Mouse (Mus musculus) large intestine, adult 2 months (tissue): ENCODE measurements at regions not wholly inside any gene's neighbourhood (a gene's known extent, or its start where the extent isn't known, plus 50 kb on each side); places are given as distances from the start of the nearest gene placed in this dataset.

ENCODE experiments used
- DNase-seq: peaks from one replicate; pipeline ENCODE4 v3.0.0-alpha.2; 2012; ENCODE audit warnings: low read depth, low spot score
- WGBS: fragments of 180-500 bp; shearing (Covaris S2); methylation state at CpG from one replicate; pipeline ENCODE4 v1.1.7; 2018; 5-methylcytosine and 5-hydroxymethylcytosine counted together

DNA sequence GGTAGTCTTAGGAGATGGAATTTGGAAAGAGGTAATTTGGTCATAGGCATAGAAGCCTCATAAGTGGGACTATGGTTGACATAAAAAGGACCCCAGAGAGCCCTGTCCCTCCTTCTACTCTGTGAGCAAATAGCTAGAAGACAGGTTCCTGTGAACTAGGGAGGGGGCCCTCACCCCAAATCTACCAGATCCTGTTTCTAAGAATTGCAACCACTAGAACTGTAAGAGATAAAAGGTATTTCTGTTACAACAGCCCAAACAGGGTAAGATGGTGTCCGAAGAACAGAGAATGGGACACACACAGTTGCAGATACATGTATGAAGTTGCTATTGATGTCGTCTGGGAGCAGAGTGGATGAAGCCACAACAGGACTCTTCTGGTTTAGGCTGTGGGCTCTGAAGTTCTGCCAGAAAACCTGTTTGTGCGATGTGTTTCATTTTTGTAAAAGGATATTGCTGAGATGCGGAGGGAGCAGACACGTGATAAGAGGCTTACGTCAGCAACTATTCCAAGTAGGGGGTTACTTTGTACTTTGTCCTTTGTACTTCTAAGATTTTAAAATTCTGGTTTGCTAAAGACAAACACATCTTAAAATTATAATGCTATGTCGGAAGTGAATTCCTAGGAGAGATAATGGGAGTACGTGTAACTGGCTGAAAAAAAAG is 164.0 kb downstream of the Usp46 start:
- no peak for DNase-seq
- WGBS, result 83% methylated on average over 8 of the region's 8 CpGs

DNA sequence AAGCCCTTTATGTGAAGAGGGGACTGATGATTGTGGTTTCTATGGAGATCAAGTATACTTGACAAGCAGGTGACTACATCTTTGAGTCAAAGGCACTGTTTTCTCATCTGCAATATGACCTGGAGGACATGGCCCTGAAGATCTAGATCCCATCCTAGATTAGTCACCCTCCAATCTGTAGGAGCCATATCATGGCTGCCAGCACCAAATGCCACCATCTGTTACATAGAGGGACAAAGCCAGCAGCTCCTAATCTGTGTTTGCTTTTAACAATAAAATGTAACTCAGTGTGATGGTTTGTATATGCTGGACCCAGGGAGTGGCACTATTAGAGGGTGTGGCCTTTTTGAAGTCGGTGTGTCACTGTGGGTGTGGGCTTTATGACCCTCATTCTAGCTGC is 156.1 kb downstream of the Usp46 start:
- DNase-seq, result no peak
- 17% methylated on average over 1 of the region's 1 CpGs for WGBS

DNA sequence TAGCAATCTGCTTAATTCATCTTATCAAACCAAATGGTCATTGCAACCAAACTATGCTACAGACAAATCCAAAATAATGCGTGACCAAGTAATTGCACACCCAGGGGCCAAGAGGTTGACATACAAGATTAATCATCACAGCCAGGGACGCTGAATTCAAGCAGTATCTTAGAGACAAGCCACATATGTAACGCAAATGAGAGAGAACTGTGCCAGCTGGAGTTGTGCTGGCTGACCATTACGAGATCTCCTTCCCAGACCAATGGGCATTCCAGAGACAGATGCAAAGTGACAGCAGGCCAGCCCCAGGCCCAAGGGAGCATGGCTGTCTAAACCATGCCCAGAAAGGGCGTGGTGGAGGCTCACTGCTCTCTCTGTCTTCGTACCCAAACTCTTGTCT is 155.1 kb downstream of the Usp46 start:
- DNase-seq, result no peak
- 81% methylated on average over 6 of the region's 6 CpGs for WGBS

DNA sequence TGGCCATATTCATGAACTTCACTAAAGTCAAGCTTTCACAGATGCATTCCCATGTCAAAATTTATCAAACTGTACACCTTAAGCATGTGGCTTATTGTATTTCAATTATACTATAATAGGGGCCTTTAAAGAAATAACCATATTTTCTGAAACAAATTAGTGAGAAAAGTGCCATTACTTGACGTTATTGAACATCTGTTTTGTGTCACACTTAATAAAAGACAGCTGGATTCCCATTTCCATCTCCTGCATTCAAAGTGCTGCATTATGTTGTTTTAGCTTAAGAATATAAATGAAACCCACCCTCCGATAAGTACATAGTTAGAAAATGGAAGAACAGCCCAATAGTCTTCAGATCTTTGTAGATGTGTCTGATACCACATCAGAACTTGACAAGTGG is 150.2 kb downstream of the Usp46 start:
- DNase-seq, result no peak
- WGBS, result 88% methylated on average over 2 of the region's 2 CpGs

DNA sequence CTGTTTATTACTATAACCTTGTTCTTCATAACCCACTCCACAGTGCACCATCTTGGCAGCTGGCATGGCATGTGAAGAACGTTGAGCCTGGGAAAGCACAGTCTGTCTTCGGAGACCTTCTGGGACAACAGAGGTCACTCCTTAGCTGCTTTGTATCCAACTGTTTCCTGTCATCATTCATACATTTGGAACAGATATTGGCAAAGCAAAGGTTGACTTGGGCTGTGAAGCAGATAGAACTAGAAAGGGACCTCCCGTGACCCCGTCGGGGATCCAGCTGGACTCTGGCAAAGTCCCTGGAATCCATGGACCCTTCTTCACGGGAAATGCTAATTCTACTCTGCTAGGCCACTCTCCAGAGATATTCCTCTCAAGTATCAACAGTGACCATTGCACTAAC is 148.3 kb downstream of the Usp46 start:
- 73% methylated on average over 6 of the region's 6 CpGs for WGBS
- DNase-seq, result no peak

DNA sequence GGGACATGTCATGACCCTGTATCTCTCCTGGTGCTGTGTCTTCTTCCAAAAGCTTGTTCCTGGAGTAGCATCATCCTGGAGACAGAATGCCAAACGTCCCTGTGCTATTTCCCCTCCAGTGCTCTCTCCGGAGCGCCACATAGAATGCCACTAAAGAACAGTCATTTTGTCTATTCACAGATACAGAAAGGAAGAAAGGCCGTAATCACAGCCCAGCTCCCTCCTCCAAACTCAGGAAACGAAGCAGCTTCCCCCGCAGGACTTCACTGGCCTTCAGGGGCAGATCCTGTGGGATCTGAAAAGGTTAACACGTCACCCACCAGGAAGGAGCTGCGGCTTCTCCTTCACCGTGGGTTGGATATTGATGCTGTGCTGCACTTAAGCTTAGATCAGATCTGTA is 140.7 kb downstream of the Usp46 start:
- DNase-seq, result no peak
- 79% methylated on average over 9 of the region's 9 CpGs for WGBS

DNA sequence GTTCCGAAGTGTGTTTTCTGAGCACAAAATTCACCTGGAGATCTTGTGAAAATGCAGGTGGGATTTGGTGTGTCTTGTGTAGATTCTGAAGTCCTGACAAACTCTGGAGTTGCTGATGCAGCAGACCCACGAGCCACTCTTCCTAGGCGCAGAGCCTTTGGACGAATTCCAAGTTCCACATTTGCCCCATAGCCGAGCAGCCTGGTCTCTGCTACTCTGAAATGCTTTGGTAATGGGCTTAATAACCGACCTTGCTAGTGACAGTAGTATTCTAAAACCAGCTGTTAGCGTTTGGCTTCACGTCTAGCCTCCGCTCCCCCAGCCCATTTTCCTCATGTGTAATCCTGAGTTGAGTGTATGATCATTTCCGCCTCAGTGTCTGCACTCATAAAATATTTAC is 139.5 kb downstream of the Usp46 start:
- WGBS, result 68% methylated on average over 10 of the region's 10 CpGs
- no peak for DNase-seq

DNA sequence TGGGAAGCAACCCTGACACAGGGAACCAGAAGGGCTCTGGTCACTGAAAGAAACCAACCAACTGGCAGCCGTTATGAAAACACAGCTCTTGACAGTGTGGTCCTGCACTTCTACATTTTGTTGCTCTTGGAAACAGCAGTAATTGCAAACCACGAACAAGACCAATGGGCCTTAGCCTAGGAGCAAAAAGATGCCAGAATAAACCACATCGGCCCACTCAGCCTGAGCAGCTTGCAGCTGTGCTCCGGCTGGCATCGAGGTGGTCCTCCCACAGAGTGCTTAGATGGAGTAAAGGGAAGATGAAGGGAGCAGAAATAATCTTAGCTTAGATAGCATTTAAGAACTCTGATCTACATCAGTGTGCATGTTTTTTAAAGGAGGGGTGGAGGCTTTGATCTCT is 138.0 kb downstream of the Usp46 start:
- 68% methylated on average over 5 of the region's 5 CpGs for WGBS
- DNase-seq, result no peak

DNA sequence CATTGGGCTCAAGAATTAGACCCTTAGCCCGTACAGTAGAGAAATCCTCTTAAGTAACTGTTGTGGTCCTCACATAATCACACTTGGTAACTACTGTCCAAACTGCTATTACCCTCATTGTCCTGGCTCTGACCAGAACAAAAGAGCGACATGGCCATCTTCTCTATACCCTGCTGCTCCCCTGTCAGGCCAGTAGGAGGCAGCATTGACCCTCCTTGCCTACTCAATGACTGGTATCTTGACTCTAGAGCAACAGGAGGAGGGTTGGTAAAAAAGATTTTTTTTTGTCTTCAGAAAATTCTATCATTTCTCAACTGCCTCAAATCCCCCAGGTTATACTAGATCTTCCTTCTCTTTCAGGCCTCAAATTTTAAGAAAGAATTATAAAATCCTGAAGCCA is 130.4 kb downstream of the Usp46 start:
- WGBS, result 65% methylated on average over 2 of the region's 2 CpGs
- no peak for DNase-seq

DNA sequence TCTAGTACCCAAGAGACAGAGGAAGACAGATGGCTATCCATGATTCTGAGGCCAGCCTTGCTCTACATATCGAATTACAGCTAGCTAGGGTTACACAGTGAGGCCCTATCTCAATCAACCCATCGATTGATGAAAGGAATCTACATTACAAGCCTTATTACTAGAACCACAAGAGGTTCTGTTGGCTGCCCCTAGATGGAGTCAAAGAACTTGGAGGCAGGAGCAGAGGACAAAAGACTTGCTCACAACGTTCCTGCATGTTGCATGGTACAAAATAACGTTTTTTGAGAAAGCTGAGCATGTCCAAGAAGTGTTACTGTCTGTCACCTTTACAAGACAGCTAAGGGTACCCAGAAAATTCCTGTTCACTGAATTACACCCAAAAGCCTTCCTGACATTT is 129.8 kb downstream of the Usp46 start:
- no peak for DNase-seq
- WGBS, result 43% methylated on average over 4 of the region's 4 CpGs

DNA sequence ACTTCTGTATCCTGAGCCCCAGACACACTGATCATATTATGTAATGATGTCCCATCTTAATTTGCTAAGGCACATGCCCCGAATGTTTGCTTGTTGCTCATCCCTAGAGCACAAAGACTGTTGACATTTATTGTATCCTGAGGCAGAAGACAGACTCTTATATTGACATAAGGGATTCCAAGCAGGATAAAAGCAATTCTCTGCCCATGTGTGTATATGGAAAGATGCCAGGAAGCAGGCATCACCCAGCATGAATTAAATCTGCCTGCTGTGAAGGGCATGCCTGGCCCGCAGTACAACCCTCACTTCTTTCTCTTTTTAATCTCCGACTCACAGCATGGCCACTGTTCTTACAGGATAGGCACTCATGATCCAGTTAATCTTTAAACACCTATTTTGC is 125.3 kb downstream of the Usp46 start:
- 36% methylated on average over 3 of the region's 3 CpGs for WGBS
- no peak for DNase-seq

DNA sequence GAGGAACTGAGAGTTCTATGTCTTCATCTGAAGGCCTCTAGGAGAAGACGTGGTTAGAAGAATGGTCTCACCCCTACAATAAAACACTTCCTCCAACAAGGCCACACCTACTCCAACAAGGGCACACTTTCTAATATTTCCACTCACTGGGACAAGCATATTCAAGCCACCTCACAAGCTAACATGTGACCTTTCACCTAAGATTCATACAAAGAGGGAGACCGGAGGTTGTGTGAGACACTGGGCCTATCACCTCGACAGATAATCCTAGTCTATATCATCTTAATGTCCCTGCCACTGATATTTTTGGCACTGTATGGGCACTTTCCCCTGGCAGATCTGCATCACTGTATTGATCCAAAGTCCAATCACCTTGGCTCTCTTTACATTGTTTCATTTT is 122.6 kb downstream of the Usp46 start:
- DNase-seq, result no peak
- WGBS, result 77% methylated on average over 3 of the region's 3 CpGs

DNA sequence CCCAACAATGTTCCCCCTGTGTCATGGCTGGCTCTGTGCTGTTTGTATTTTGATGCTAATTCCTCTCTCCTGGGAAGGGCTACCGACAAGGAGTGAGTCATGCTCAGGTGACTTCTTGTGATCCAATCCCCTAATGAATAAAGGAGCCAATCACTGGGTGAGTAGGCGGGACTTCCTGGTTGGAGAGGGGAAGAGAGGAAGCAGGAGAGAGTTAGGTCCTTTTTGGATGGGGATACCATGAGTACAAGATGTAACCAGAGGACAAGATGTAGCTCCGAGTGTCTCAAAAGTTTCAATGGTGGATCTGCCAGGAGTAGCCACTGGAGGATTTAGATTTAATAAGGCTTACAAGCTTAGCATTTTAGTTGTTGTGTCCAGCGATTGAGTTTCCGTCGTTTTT is 122.1 kb downstream of the Usp46 start:
- WGBS, result 91% methylated on average over 6 of the region's 6 CpGs
- DNase-seq, result no peak

DNA sequence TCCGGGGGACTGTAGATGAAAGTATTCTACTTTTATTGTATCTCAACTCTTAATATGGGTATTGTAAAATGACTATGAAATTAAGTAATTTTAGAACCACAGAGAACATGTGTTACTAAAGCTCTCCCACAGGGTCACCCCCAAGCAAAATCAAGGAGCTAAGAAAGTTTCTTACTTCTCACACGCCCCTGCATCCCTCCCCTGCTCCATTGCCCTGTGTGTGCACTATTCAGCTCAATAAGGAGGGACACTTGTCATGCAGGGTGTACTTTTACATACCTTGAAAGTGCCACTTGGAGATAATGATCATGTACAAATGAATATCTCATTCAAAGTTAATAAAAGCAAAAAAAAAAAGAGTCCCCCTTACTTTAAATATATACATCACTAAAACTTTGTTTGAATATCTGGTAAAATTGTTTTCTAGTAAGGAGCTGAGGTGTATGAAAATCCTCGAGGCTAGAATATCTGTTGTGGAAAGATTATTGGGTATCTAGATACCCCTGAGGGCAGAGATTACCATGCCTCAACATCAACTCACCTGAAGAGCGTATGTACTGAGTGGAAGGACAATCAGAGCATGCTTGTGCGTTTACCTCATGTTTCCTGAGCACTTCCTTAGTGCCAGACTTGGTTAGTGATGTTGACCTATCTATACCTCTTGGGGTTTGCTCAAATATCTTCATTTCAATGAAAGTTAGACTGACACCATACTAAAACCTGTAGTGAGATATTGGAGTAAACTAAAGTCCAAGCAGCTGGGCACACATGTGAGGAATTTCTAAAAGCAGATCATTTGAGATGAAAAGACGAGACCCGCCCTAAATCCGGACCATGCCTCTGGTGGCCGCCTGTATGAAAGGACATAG is 120.0 kb downstream of the Usp46 start:
- no peak for DNase-seq
- 86% methylated on average over 9 of the region's 9 CpGs for WGBS
